Mouse (Mus musculus) kidney, embryonic 15.5 days (tissue): ENCODE data around the gene Eid2b. TPM values are rescaled to one million over a fixed set of nuclear protein-coding genes. Genes with fewer than 3 reads are reported as not detected.

Source experiments
- ATAC-seq: fragments of 200-750 bp; cut with Nextera tagmentation; replicated peaks from 2 replicates; pipeline ENCODE4 v1.8.0; 2017; ENCODE audit warnings: moderate TSS enrichment; ENCODE audit not compliant: low FRiP score
- H3K27ac ChIP-seq: fragments of 300-500 bp; sonication (generic); 2 replicates; pipeline ENCODE4 v1.5.1; 2015; ENCODE audit warnings: mild to moderate bottlenecking, inconsistent platforms
- H3K27me3 ChIP-seq: fragments of 300-500 bp; sonication (generic); 2 replicates; pipeline ENCODE4 v1.6.1; 2015; ENCODE audit warnings: inconsistent platforms
- H3K36me3 ChIP-seq: fragments of 300-500 bp; sonication (generic); 2 replicates; pipeline ENCODE4 v1.6.1; 2015; ENCODE audit warnings: inconsistent platforms
- H3K4me1 ChIP-seq: fragments of 300-500 bp; sonication (generic); 2 replicates; pipeline ENCODE4 v1.6.1; 2015; ENCODE audit warnings: inconsistent platforms
- H3K4me2 ChIP-seq: fragments of 300-500 bp; sonication (generic); 2 replicates; pipeline ENCODE4 v1.6.1; 2015; ENCODE audit warnings: moderate library complexity, mild to moderate bottlenecking, inconsistent platforms
- H3K4me3 ChIP-seq: fragments of 300-500 bp; sonication (generic); replicated peaks from 2 replicates; pipeline ENCODE4 v1.5.1; 2015; ENCODE audit warnings: mild to moderate bottlenecking, inconsistent platforms
- H3K9ac ChIP-seq: fragments of 300-500 bp; sonication (generic); 2 replicates; pipeline ENCODE4 v1.6.1; 2015; ENCODE audit warnings: mild to moderate bottlenecking, inconsistent platforms
- H3K9me3 ChIP-seq: fragments of 300-500 bp; sonication (generic); replicated peaks from 2 replicates; pipeline ENCODE4 v1.6.1; 2016; ENCODE audit warnings: inconsistent platforms
- WGBS: fragments of 180-500 bp; shearing (Covaris S2); methylation state at CpG from one replicate; pipeline ENCODE4 v1.1.7; 2015; ENCODE audit warnings: mixed read lengths; 5-methylcytosine and 5-hydroxymethylcytosine counted together
- polyA plus RNA-seq: library from polyadenylated mRNA; unstranded; fragments of >200 nt; fragmentation: Nextera tagmentation; extraction: Ambion mirVana; gene quantifications from 2 replicates; pipeline ENCODE4 v1.2.1, GENCODE M21; 2015

Eid2b gene
- polyA plus RNA-seq, 1 experiment from 2014 or later, result 11.6 TPM

GRCm38 (mm10) chr7:28306216-28306615, 28.7 kb downstream of the Eid2b start:
- Histone ChIP-seq H3K4me1 (peaks cover 28% of the 10 kb centered on the region), H3K36me3 (peaks cover 59% of the 10 kb centered on the region), H3K9ac (no peak overlapping the region), H3K4me2 (no peak overlapping the region), H3K9me3 (no peaks in the 10 kb centered on the region), H3K27me3 (peaks cover 27% of the 10 kb centered on the region), H3K27ac (no peak overlapping the region), H3K4me3 (no peak overlapping the region)
- 89% methylated on average over 8 of the region's 8 CpGs for WGBS
- ATAC-seq, result no peak

- Histone ChIP-seq H3K27ac (no peak overlapping the region), H3K4me3 (peak overlapping the region; percentile 99; the same call in 1 of the 2 replicates), H3K4me1 (peaks cover 25% of the 10 kb centered on the region), H3K9me3 (no peaks in the 10 kb centered on the region), H3K9ac (no peak overlapping the region), H3K27me3 (no peaks in the 10 kb centered on the region), H3K4me2 (no peak overlapping the region), H3K36me3 (peaks cover 64% of the 10 kb centered on the region)
- WGBS, result 30% methylated on average over 9 of the region's 9 CpGs
- no peak for ATAC-seq
These were observed 32.2 kb downstream of the Eid2b start for GRCm38 (mm10) chr7:28309737-28310136.

- Histone ChIP-seq H3K9me3 (no peaks in the 10 kb centered on the region), H3K27ac (peak overlapping the region; percentile 82), H3K4me3 (peak overlapping the region; percentile 99), H3K4me1 (peaks cover 25% of the 10 kb centered on the region), H3K9ac (peak overlapping the region; percentile 96), H3K36me3 (peaks cover 64% of the 10 kb centered on the region), H3K27me3 (no peaks in the 10 kb centered on the region), H3K4me2 (peak overlapping the region; percentile 88)
- ATAC-seq, result peak; percentile 68
- 4% methylated on average over 35 of the region's 35 CpGs for WGBS
These were observed 33.8 kb downstream of the Eid2b start for GRCm38 (mm10) chr7:28311151-28311925.

- ATAC-seq, result peak; percentile 98
- Histone ChIP-seq H3K36me3 (peaks cover 64% of the 10 kb centered on the region), H3K27me3 (no peaks in the 10 kb centered on the region), H3K9me3 (no peaks in the 10 kb centered on the region), H3K4me2 (peak within 1 kb of the TSS; percentile 88), H3K4me3 (peak within 1 kb of the TSS; percentile 99), H3K4me1 (peaks cover 25% of the 10 kb centered on the region), H3K9ac (peak within 1 kb of the TSS; percentile 96), H3K27ac (peak within 1 kb of the TSS; percentile 82)
- whole genome bisulfite sequencing, result under 1% methylated on average over 45 of the region's 45 CpGs
These were observed 34.5 kb downstream of the Eid2b start, which contains the start of gene Timm50 for GRCm38 (mm10) chr7:28311926-28312543. Gene Timm50, minus strand, starts transcription at chr7:28312072.

- H3K9ac ChIP-seq, result no peak overlapping the region
- no peak overlapping the region for H3K4me3 ChIP-seq
- H3K9me3 ChIP-seq, result no peaks in the 10 kb centered on the region
- no peak overlapping the region for H3K4me2 ChIP-seq
- no peak for ATAC-seq
- H3K4me1 ChIP-seq, result no peaks in the 10 kb centered on the region
- H3K36me3 ChIP-seq, result peaks cover 89% of the 10 kb centered on the region
- H3K27me3 ChIP-seq, result no peaks in the 10 kb centered on the region
- WGBS, result 85% methylated on average over 3 of the region's 3 CpGs
- no peak overlapping the region for H3K27ac ChIP-seq
These were observed 40.5 kb downstream of the Eid2b start for GRCm38 (mm10) chr7:28318036-28318435.

- Histone ChIP-seq H3K27ac (no peak overlapping the region), H3K27me3 (no peaks in the 10 kb centered on the region), H3K9ac (no peak overlapping the region), H3K4me2 (no peak overlapping the region), H3K4me3 (no peak overlapping the region), H3K9me3 (no peaks in the 10 kb centered on the region), H3K4me1 (no peaks in the 10 kb centered on the region), H3K36me3 (peaks cover 96% of the 10 kb centered on the region)
- WGBS, result 95% methylated on average over 17 of the region's 17 CpGs
- ATAC-seq, result no peak
These were observed 41.2 kb downstream of the Eid2b start for GRCm38 (mm10) chr7:28318714-28319113.

GRCm38 (mm10) chr7:28321974-28322720, 44.6 kb downstream of the Eid2b start:
- Histone ChIP-seq H3K27ac (no peak overlapping the region), H3K4me2 (no peak overlapping the region), H3K9me3 (no peaks in the 10 kb centered on the region), H3K27me3 (no peaks in the 10 kb centered on the region), H3K4me3 (no peak overlapping the region), H3K36me3 (peaks cover 99% of the 10 kb centered on the region), H3K4me1 (no peaks in the 10 kb centered on the region), H3K9ac (no peak overlapping the region)
- ATAC-seq, result no peak
- 91% methylated on average over 15 of the region's 15 CpGs for WGBS

- Histone ChIP-seq H3K4me2 (no peak overlapping the region), H3K9me3 (no peaks in the 10 kb centered on the region), H3K36me3 (peaks cover 99% of the 10 kb centered on the region), H3K27ac (no peak overlapping the region), H3K27me3 (no peaks in the 10 kb centered on the region), H3K4me3 (no peak overlapping the region), H3K9ac (no peak overlapping the region), H3K4me1 (no peaks in the 10 kb centered on the region)
- WGBS, result 96% methylated on average over 8 of the region's 8 CpGs
- no peak for ATAC-seq
These were observed 47.8 kb downstream of the Eid2b start for GRCm38 (mm10) chr7:28325293-28325692.

- Histone ChIP-seq H3K9ac (no peak overlapping the region), H3K4me1 (no peaks in the 10 kb centered on the region), H3K27ac (no peak overlapping the region), H3K4me2 (no peak overlapping the region), H3K27me3 (no peaks in the 10 kb centered on the region), H3K4me3 (no peak overlapping the region), H3K9me3 (no peaks in the 10 kb centered on the region), H3K36me3 (peaks cover 99% of the 10 kb centered on the region)
- WGBS, result 80% methylated on average over 4 of the region's 4 CpGs
- no peak for ATAC-seq
These were observed 48.9 kb downstream of the Eid2b start for GRCm38 (mm10) chr7:28326457-28326856.

GRCm38 (mm10) chr7:28328260-28328659, 50.7 kb downstream of the Eid2b start:
- ATAC-seq, result no peak
- no peak overlapping the region for H3K4me2 ChIP-seq
- H3K27me3 ChIP-seq, result no peaks in the 10 kb centered on the region
- no peak overlapping the region for H3K4me3 ChIP-seq
- peaks cover 90% of the 10 kb centered on the region for H3K36me3 ChIP-seq
- H3K4me1 ChIP-seq, result no peaks in the 10 kb centered on the region
- no peak overlapping the region for H3K9ac ChIP-seq
- H3K27ac ChIP-seq, result no peak overlapping the region
- 97% methylated on average over 2 of the region's 2 CpGs for WGBS
- H3K9me3 ChIP-seq, result no peaks in the 10 kb centered on the region
